Mouse (Mus musculus) embryo, embryonic 10 days (tissue): Measurements from ENCODE around the gene Tat.
A peak's percentile ranks its signal among the peaks of the same experiment; 100 is the strongest.

Experiments
- DNase-seq: peaks from one replicate; pipeline ENCODE4 v3.0.0-alpha.2; 2015; ENCODE audit warnings: low spot score

Tat gene

DNA sequence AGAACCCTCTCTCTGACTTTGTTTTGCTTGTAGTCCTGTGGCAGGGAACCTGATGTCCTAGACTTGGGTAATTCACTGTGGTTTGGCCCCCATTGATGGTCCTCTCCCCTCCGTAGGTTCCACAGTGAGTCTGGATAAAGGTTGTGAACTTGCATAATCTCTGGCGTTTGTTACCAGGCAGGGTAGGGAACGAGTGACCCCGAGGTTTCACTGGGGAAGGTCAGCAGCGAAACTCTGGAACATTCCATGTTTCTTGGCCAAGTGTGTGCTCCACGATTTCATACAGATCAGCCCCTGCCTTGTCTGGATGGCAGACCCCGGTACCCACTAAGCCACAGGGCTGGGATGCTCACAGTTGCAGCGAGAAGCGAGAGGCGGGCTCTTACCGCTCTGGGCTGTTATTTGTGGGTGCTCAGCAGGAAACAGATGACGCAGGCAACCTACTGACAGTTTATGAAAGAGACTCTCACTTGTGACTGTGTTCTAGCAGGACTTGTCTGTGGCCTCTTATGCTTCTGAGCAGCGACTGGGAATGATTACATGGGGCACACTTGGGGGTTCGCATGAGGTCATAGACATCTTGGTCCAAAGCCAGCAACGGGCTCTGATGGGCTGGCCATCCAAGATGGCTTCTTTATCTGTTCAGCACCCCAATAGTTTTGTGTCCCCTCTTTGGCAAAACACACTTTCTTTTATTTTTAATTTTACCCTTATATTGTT is 7.7 kb upstream of the Tat start:
- no peak for DNase-seq

DNA sequence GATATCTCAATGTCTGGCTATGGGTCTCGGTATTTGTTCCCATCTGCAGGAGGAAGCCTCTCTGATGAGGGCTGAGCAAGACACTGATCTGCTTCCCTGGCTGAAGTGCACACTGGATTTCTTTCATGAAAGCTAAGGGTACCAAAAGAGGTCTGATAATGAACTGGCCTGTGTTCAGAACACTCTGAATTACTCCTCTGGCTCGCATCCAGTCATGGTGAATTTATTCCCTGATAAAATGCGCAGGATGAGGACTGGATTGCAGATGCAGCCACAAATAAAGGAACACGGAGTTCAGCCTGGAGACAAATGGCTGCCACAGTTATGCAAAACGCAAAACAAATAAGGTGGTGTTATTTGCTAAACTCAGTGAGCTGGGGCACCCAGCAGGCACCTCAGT is 6.3 kb upstream of the Tat start:
- DNase-seq, result no peak

DNA sequence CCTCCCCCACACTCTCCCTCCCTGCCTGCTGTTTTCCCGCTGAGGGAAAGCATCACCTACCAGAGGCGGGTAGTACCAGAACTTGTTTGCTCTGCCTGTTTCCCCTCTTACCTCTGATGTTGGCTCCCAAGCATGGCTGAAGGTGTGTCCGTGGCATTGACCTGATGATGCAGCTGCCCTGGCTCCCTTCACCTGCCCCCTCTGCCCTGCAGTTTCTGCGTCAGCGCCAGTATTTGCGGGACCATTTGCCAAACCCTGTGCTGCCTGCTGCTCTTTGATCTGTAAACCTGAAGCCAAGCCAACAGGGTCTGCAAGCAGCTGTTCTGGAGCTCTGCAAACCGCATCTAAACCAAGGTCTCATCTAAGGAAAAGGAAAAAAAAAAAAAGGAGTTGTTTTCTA is 3.9 kb upstream of the Tat start:
- DNase-seq, result no peak

DNA sequence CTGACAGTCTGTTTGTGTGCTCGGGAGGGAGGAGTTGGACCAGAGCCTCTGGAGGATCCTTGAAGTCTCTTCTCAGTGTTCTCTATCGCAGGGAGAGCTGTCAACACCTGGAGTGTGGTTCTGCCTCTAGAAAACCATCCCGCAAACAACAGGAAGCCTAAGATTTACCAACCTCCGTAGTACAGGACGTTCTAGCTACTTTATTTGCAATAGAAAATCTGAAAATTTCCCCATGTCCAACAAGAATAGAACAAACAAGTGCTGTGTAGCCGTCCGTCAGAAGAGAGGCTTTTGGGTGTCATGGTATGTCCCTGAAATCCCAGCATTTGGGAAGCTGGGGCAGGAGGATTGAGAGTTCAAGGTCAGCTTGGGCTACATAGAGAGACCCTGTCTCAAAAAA is 2.5 kb upstream of the Tat start:
- no peak for DNase-seq

DNA sequence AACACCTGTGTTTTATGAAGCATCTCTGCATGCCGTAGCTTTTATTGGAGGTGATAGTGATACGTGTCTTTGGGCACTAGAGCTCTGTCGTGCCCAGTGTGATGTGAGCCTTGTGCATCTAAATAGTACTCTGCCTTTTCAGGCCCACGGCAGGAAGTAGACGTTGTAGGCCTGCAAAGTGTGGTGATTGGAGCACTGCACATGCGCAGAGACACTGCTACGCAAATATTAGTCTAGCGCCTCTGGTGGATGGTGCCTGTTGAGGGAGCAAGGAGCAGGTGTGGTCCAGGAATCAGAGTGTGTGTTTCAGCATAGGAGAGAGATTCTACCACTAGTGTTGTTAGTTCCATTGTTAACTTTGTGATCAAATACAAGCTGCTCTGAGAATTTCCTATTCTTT is 1.1 kb upstream of the Tat start:
- no peak for DNase-seq

DNA sequence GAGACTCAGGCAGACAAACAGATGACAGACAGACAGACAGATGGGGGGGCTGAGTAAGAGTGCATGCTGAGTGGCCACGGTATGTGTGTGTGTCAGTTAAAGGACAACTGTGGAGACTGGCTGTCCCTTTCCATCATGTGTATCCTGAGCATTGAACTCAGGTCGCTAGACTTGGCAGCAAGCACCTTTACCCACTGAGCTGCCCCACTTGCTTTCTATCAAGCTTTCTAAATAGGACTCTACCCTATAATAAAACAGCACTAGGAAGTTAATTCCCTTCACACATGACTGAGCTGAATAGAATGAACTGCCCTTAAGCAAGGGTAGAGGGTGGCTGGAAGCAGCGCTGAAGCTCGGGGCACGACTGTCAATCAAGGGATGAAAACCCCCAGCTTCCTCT is 1.9 kb downstream of the Tat start:
- DNase-seq, result no peak

DNA sequence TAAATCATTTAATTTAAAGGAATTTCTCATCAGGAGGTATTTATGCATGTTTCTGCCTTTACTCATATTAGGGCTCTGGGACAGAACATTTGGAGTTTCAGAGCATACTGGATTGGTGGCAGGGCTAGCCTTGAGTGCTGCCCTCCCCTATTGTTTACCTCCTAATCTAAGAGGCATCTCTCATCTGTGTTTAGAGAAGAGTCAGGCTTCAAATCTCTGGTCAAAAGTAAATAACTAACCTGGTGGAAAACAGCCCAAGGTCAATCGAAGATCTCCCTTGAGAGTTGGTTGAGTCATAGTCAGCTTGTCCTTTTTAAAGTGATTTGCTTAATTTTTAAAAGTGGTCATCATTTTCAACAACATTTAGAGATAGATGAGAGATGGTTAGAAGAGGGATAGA is 2.7 kb downstream of the Tat start:
- no peak for DNase-seq

DNA sequence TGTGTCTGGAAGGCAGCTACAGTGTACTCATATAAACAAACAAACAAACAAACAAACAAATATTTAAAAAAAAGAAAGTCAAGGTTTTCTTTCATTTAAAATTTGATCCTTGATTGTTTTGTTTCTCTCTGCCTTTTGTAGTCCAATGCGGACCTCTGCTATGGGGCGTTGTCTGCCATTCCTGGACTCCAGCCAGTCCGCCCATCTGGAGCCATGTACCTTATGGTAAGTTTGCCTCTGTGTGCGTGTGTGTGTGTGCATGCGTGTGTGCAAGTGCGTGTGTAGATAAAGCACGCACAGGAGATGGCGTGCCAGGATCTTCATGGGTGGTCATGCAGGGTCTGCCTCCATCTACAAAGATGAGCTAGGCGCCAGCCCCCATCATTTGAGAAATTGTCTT is 7.1 kb downstream of the Tat start:
- no peak for DNase-seq

DNA sequence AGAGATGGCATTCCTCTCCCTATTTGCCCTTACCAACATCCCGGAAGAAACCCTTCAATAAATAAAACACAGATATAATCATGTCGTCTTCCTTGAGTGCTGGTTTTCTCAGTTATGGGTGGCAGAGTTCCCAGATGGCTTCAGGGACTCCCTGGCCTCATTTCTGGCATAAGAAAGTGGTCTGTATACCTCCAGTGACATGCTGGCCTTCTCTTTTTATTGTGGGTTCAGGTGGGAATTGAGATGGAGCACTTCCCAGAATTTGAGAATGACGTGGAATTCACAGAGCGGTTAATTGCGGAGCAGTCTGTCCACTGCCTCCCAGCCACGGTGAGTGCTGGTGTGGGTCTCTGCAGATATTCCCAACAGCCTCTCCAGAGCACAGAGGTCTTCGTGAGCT is 7.8 kb downstream of the Tat start:
- DNase-seq, result no peak

DNA sequence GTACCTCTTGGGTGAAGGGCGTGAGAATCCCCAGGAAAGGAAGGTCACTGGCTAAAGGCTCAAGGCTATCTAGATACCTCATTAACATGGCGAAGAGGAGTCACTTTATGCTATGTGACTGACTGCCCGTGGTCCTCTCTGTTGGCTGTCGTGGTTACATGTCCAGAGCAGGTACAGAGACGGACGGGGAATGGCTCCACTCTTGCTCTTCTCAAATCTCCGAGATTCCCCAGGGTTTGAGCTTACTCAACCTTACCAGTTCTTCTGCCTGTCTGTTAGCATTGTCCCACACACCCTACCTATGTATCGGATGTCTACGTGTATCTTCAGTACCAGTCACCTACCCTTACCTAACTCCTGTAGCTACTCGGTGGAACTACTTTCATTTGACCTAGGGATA is 9.7 kb downstream of the Tat start:
- DNase-seq, result no peak

DNA sequence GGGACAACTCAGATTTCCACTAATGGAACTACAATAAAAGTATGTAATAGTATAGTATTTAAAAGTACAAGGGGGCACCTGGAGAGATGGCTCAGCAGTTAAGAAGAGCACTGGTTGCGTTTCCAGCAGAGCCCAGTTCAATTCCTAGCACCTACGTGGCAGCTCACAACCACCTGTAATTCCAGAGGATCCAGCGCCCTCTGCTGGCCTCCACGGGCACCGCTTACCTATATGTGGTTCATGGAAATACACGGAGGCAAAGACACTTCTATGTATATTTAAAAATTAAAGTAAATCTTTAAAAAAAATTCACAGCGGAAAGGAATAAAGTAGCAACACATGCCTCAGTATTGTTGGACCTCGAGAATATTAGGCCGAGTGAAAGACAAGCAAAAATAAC is 12.7 kb downstream of the Tat start:
- DNase-seq, result peak; percentile 49

DNA sequence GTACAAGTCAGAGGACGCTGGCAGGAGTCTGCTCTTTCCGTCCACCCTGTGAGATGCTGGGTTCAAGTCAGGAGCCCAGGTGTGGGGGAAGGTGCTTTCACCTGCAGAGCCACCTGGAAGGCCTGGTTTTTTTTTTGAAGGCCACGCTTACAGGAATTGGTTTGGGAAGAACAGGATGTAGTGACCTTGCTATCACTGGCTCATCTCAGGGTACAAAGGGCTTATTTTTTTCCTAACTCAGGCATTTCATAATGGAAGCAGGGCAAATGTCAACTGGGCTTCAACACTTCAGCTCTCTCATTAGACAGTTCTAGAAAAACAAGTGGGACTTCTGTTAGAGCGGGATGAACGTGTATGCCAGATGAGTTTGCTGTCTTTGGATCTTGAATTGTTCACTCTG is 14.1 kb downstream of the Tat start:
- DNase-seq, result no peak

DNA sequence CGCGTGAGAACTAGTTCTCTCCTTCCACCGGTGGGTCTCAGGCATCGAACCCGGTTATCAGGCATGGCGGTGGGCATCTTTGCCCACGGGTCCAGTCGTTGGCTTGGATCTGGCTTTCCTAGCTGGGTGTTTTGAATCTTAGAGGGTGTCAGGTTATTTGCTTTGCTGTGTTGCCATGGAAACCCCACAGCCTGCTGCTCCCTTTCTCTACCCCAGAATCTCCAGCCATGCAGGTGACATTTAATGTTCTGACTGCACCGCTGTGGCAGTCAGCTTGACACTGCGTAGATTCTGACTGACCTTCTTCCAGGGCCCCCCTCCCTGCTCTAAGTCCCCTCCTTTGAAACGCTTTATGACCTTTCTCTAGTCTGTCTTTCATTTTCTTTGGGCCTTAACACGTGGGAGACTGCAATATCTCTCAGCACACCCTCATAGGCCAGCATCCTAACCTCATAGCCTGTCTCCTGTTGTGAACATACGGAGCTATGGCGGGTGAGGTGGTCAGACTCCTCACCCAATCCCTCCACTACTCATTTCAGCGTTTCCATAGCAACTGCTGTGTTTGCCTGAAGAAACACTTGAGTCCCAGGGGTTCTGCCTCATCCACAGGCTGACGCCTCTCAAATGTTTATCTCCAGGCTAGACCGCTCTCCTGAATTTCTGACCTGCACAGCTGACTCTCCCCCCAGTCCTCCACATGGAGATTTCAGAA is 16.2 kb downstream of the Tat start:
- DNase-seq, result peak; percentile 7

DNA sequence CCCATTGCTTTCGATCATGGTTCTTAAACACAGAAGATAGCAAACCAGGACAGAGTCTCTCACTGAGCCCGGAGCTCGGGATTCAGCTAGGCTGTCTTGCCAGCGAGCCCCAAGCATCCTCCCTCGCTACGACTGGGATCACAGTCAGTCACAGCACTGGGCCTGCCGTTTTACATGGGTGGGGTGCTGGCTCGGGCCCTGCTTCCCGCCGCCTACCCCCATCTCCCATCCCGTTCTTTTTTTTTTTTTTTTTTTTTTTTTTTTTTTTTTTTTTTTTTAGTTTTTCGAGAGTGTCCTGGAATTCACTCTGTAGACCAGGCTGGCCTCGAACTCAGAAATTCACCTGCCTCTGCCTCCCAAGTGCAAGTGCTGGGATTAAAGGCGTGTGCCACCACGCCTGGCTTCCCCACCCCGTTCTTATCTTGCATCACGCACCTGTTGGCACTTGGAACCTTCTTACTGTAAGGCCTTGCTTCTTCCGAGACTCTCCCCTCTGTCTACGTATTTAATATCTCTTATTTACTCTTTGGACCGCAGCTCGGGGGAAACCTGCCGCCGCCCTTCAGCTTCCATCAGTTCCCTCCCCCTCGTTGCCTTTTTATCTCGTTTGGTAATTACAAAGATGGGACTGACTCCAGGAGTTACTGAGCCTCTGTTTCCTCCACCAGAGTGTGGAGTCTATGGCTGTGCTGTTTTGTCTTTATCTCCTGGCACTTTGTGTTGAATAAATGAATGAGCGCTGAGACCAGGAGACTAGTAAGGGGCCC is 18.2 kb downstream of the Tat start:
- DNase-seq, result no peak

DNA sequence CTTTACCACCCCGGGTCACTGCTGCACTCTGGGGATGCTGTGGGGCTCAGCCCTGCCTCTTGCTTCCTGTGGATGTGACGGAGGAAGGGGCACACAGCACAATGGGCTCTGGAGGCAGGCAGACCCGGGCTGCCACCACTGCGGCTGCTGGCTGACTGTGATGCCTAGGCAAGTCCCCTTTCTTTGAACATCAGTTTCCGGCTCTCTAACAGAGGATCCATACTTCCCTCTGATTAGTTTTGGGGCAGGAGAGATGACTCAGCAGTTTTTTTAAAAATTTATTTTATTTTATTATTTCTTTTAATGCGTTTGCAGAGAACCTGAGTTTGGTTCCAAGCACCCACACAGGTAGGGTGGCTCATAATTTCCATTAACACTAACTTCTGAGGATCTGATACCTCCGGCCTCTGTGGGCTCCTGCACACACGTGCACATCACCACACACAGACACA is 18.8 kb downstream of the Tat start:
- DNase-seq, result no peak

DNA sequence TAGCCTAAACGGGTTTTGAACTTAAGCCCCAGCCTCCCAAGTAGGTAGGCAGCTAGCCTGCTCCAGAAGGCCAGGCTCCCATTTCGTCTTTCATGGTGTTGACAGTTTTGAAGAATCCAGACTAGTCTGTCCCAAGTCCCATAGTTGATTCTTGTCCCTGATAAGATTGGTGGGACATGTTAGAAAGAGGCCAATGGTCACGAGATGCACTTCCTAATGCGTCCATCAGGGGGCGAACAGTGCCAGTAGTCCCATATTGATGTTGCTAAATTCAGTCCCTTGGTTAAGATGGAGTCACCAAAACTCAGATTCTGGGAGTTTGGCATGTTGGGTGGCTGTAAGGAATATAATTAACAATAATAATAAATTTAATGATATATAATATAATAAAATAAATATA is 20.6 kb downstream of the Tat start:
- DNase-seq, result peak; percentile 82

DNA sequence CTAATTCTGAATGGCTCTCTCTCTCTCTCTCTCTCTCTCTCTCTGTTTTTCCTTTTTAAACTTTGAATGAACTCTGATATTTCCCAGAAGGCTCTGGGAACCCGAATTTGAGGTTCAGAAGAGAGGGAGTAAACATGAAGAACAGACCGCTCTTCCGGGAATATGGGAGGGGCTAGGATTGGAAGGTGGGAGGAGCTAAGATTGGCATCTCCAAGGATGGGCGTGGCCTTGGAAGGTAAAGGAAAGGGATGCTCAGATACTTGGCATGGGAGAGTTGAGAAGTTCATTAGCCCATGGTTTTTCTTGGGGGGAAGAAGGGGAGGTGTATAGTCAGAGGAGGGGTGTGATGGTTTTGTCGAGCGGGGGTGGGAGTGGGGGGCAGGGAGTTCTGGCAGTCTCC is 31.8 kb downstream of the Tat start:
- no peak for DNase-seq

DNA sequence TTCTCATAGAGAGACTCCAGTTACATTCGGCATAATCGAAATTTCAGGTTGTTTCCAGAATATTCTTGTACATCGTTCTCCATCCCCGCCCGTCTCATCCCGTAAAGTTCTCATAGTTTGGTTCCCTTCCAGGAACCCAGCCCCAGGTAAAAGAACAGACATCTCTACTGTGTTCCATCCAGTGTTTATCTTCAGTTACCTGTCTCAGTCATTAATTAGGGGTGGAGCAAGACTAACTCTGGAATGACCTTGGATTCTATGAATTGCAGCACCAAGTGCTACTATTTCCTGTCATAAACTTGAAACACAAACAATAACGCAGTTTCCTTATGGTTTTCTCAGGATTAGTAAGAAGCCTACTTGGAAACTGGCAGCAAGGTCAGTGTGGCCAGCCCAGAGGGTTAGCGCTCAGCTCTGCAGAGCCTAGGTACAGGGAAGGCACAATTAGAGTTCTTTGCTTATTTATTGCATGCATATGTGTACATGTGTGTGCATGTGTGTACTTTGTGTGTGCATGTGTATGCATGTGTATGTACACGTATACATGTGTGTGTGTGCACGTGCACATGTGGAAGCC is 32.6 kb downstream of the Tat start:
- DNase-seq, result no peak

DNA sequence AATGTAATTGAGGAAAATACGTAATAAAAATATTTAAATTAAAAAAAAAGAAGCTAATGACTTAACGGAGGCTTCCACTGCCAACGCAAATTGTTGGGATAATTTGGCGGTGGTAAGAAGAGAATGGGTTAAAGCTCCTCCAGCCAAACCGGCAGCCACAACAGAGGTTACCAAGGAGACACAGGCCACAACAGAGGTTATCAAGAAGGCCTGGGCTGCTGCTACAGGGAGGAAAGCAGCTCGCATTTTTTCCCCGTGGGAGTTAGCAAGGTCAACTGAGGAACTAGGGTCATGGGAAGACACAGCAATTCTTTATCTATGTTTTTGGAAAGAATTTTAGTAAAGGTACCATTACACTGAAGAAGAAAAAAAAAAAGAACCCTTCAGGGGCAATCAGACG is 43.5 kb downstream of the Tat start:
- peak; percentile 34 for DNase-seq

DNA sequence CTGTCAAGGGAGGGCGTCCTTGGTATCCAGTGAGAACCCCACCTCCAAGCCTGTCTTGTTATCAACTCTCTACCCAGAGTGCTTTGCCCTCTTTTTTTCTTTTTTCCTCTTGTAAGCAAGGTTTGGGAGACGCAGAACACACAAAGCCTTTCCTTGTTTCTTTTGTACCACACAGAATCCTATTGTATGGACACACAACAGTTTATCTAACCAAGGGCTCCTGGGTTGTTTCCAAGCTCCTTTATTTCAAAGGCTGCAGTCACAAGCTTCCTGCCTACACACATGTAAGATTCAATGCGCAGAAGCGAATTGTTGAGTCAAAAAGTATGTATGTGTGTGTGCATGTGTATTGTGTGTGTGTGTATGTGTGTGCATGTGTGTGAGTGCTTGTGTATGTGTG is 44.1 kb downstream of the Tat start:
- no peak for DNase-seq

DNA sequence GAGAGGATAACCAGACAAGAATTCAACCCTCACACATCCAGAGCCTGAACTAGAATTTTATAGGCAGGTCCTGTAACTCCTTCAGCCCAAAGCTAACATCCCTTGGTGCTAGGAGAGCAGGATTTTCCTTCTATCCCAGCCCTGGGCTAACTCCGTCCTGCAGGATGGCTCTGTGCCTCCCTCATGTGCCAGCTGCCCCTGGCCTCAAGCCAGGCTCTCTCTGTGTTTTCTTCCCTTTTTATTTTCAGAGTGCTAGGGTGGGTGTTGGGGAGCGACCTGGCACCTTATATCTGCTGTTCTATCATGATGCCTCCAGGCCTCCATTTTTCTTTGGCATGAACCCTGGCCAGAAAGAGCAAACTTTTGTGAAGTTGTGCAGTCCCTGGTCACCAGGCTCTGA is 45.9 kb downstream of the Tat start:
- no peak for DNase-seq

DNA sequence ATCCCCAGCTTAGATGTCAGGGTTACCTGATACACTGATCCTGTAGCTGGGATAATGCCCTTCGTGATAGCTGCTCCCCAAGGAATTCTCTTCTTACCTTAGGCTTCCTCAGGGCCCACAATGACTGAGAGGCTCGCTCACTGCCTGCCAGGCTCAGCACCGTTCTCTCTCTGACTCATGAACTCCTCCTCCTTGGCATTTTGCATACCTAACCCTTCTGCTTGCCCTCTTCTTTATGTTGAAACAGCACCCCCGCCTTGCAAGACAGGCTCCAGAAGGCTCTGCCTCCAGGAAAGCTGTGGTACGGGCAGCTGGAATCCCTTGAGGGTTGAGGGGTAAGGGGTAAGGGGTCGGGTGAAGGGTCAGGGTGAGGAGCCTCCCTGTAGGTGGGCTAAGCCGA is 49.0 kb downstream of the Tat start:
- no peak for DNase-seq

DNA sequence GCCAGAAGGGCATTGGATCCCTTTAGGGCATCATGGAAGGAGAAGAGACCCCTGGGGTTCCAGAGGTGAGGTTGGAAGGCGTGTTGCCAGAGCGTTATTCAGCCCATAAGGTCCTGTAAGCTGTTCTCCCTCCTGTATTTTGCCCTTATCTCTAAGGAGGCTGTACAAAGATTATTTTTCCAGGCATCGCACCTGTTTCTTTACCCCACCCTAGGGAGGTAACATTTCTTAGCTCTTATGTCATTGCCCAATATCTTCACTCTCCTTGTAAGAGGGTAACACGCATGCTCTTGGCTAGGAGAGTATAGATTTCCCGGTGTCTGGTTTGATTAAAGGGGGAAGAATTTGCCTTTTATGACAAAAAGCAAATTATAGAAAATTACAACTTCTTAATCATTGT is 49.4 kb downstream of the Tat start, which contains the start of gene Chst4:
Gene Chst4 (minus strand): TSS at position 82 of the 400 bp plus-strand sequence.
- no peak for DNase-seq
